ENCODE assay signal across 10 mouse cellular contexts in the genomic region with DNA sequence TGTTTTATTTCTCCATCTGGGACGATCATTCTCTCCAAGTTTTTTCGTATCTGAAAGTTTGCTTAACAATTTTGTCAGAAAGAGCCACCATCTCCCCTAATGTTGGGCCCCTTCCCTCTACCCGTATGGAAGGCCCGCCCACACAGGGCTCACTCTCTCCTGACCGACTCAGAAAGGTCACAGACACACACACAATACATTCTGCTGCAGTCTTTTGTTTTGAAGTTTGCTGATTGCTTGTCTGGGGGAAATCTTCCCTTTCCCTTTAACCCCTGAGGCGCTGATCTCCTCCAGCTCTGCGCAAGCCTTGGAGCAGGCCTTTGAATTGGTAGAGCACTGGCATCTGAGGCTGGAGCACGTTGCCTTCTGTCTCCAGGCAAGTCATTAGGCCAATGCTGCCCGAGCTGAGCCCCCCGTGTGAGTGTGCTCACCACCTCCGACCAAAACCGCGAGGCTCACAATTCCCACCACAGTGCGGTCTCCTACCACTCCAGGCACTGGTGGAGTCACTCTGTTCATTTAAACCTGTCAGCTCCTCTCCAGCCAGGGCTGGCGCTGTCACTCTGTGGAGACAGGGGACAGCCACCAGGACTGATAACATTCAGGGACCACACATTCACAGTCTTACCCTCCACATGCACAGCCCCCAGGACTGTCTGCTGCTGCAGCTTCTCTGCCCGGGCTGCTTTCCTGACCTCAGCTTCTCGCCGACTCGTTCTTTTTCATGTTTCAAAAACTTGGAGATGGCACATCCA. TPM values are rescaled to one million over a fixed set of nuclear protein-coding genes. Genes with fewer than 3 reads are reported as not detected.
DNase-seq lines count a peak whose midpoint lies in the region; ATAC-seq lines count a peak whose summit lies in the region.
"Had no signal": no experiment of that assay in that cellular context is flagged by ENCODE, and none has a peak within 500 bp of the region (broad histone marks: within the 10 kb centered on the region; RNA-seq: fewer than 3 reads in every experiment).

No protein-coding gene starts in this region.

- H3K9me3 ChIP-seq in heart, embryonic 15.5 days (replicated peaks) = no peaks in the 10 kb centered on the region
- no peaks in the 10 kb centered on the region for H3K9me3 ChIP-seq in midbrain, embryonic 13.5 days
- no peaks in the 10 kb centered on the region for H3K9me3 ChIP-seq in midbrain, embryonic 15.5 days
- H3K9me3 ChIP-seq in embryonic facial prominence, embryonic 10.5 days = no peaks in the 10 kb centered on the region
- no peaks in the 10 kb centered on the region for H3K9me3 ChIP-seq in stomach, embryonic 16.5 days (replicated peaks; ENCODE audit: control insufficient read depth, low read length)

- intact Hi-C loops in left cerebral cortex, postnatal 4 days (cut with DNase I) = no loop called here

- peak; percentile 40; the same call in 1 of the 2 replicates for ATAC-seq in heart, embryonic 15.5 days (replicated peaks; ENCODE audit: insufficient number of reproducible peaks, insufficient read depth, low FRiP score, low read depth)
- ATAC-seq in midbrain, embryonic 13.5 days = no peak
- no peak for ATAC-seq in midbrain, embryonic 15.5 days (replicated peaks)
- ATAC-seq in stomach, embryonic 16.5 days (ENCODE audit: insufficient read depth, low FRiP score) = no peak

- H3K4me3 ChIP-seq in heart, embryonic 15.5 days = peak overlapping the region; percentile 2; the same call in 1 of the 2 replicates
- H3K4me3 ChIP-seq in midbrain, embryonic 13.5 days (replicated peaks) = no peak overlapping the region
- no peak overlapping the region for H3K4me3 ChIP-seq in midbrain, embryonic 15.5 days
- H3K4me3 ChIP-seq in embryonic facial prominence, embryonic 10.5 days = no peak overlapping the region
- H3K4me3 ChIP-seq in stomach, embryonic 16.5 days (replicated peaks; ENCODE audit: low read length) = no peak overlapping the region

- WGBS in heart, embryonic 15.5 days = 21% methylated on average over 19 of the region's 19 CpGs
- WGBS in midbrain, embryonic 13.5 days = 48% methylated on average over 19 of the region's 19 CpGs
- WGBS in midbrain, embryonic 15.5 days = 47% methylated on average over 19 of the region's 19 CpGs
- WGBS in embryonic facial prominence, embryonic 10.5 days = 55% methylated on average over 19 of the region's 19 CpGs
- WGBS in stomach, embryonic 16.5 days = 25% methylated on average over 19 of the region's 19 CpGs

- peak overlapping the region; percentile 32; the same call in 1 of the 2 replicates for H3K27ac ChIP-seq in heart, embryonic 15.5 days
- no peak overlapping the region for H3K27ac ChIP-seq in midbrain, embryonic 13.5 days
- no peak overlapping the region for H3K27ac ChIP-seq in midbrain, embryonic 15.5 days
- H3K27ac ChIP-seq in embryonic facial prominence, embryonic 10.5 days (replicated peaks) = peak overlapping the region; percentile 53
- 0 out of 2 replicates have a peak overlapping the region, but pooled peaks have one; percentile 1 for H3K27ac ChIP-seq in stomach, embryonic 16.5 days (ENCODE audit: low read length)
- H3K27ac ChIP-seq: macrophage had no signal

- peak overlapping the region; percentile 43 for H3K4me2 ChIP-seq in heart, embryonic 15.5 days
- H3K4me2 ChIP-seq in midbrain, embryonic 13.5 days (replicated peaks) = no peak overlapping the region
- H3K4me2 ChIP-seq in midbrain, embryonic 15.5 days = no peak overlapping the region
- no peak overlapping the region for H3K4me2 ChIP-seq in stomach, embryonic 16.5 days (ENCODE audit: low read depth, low read length)

- H3K9ac ChIP-seq in heart, embryonic 15.5 days = peak overlapping the region; percentile 30; the same call in 1 of the 2 replicates
- 0 out of 2 replicates have a peak overlapping the region, but pooled peaks have one; percentile 3 for H3K9ac ChIP-seq in midbrain, embryonic 13.5 days (replicated peaks)
- H3K9ac ChIP-seq in midbrain, embryonic 15.5 days = no peak overlapping the region
- H3K9ac ChIP-seq in stomach, embryonic 16.5 days (ENCODE audit: low read length) = peak overlapping the region; percentile 6; the same call in 1 of the 2 replicates

- peaks cover 32% of the 10 kb centered on the region for H3K4me1 ChIP-seq in heart, embryonic 15.5 days (replicated peaks)
- peaks cover 27% of the 10 kb centered on the region for H3K4me1 ChIP-seq in midbrain, embryonic 13.5 days (replicated peaks)
- H3K4me1 ChIP-seq in midbrain, embryonic 15.5 days = peaks cover 16% of the 10 kb centered on the region
- peaks cover 31% of the 10 kb centered on the region for H3K4me1 ChIP-seq in embryonic facial prominence, embryonic 10.5 days
- peaks cover 14% of the 10 kb centered on the region for H3K4me1 ChIP-seq in stomach, embryonic 16.5 days (ENCODE audit: control insufficient read depth, insufficient read depth, low read length)

- no peak for DNase-seq in heart, postnatal 4 days
- DNase-seq in embryonic facial prominence, embryonic 10.5 days (ENCODE audit: low spot score) = peak; percentile 31
- DNase-seq in ovary, postnatal 36 days (ENCODE audit: low spot score) = no peak
- no peak for DNase-seq in left cerebral cortex, postnatal 4 days
- DNase-seq: layer of hippocampus, postnatal 36 days had no signal

- H3K36me3 ChIP-seq in heart, embryonic 15.5 days = no peaks in the 10 kb centered on the region
- no peaks in the 10 kb centered on the region for H3K36me3 ChIP-seq in midbrain, embryonic 13.5 days
- H3K36me3 ChIP-seq in midbrain, embryonic 15.5 days (replicated peaks) = no peaks in the 10 kb centered on the region
- H3K36me3 ChIP-seq in embryonic facial prominence, embryonic 10.5 days (replicated peaks) = no peaks in the 10 kb centered on the region
- no peaks in the 10 kb centered on the region for H3K36me3 ChIP-seq in stomach, embryonic 16.5 days (ENCODE audit: control insufficient read depth, insufficient read depth, low read length)

- no peaks in the 10 kb centered on the region for H3K27me3 ChIP-seq in heart, embryonic 15.5 days
- H3K27me3 ChIP-seq in midbrain, embryonic 13.5 days = no peaks in the 10 kb centered on the region
- H3K27me3 ChIP-seq in midbrain, embryonic 15.5 days (replicated peaks) = no peaks in the 10 kb centered on the region
- H3K27me3 ChIP-seq in embryonic facial prominence, embryonic 10.5 days (replicated peaks; ENCODE audit: low read depth, poor library complexity, severe bottlenecking) = no peaks in the 10 kb centered on the region
- no peaks in the 10 kb centered on the region for H3K27me3 ChIP-seq in stomach, embryonic 16.5 days (ENCODE audit: control insufficient read depth, insufficient read depth, low read length)

RNA-seq across cellular contexts. Expression of gene Tkt, which starts 36.5 kb away (rescaled TPM):
- polyA plus RNA-seq in heart, embryonic 15.5 days (2015; fragmentation: Nextera tagmentation; extraction: Ambion mirVana) = 65.8 and 112 TPM in 2 replicates
- total RNA-seq in heart, postnatal 4 days (2021) = 10 to 100 TPM; 67.9 to 69.2 TPM
- polyA plus RNA-seq in midbrain, embryonic 13.5 days (2015; fragmentation: Nextera tagmentation; extraction: Ambion mirVana) = 210 and 213 TPM in 2 replicates
- 262 and 279 TPM in 2 replicates for polyA plus RNA-seq in midbrain, embryonic 15.5 days (2015; fragmentation: Nextera tagmentation; extraction: Ambion mirVana)
- polyA plus RNA-seq in embryonic facial prominence, embryonic 10.5 days (2016; fragmentation: Nextera tagmentation; extraction: Ambion mirVana) = 316 and 334 TPM in 2 replicates
- polyA plus RNA-seq in stomach, embryonic 16.5 days (2015; fragmentation: Nextera tagmentation; extraction: Ambion mirVana) = 292 and 307 TPM in 2 replicates
- total RNA-seq in left cerebral cortex, postnatal 4 days (2021) = 100 to 1,000 TPM; 314 to 322 TPM

RNA-seq across cellular contexts. Expression of gene Prkcd, which starts 41.3 kb away (rescaled TPM):
- 37.5 and 49.6 TPM in 2 replicates for polyA plus RNA-seq in heart, embryonic 15.5 days (2015; fragmentation: Nextera tagmentation; extraction: Ambion mirVana)
- total RNA-seq in heart, postnatal 4 days (2021) = 10 to 100 TPM; 28.6 to 30.9 TPM
- 14.5 and 17.4 TPM in 2 replicates for polyA plus RNA-seq in midbrain, embryonic 13.5 days (2015; fragmentation: Nextera tagmentation; extraction: Ambion mirVana)
- polyA plus RNA-seq in midbrain, embryonic 15.5 days (2015; fragmentation: Nextera tagmentation; extraction: Ambion mirVana) = 14.7 and 19.6 TPM in 2 replicates
- 31.6 and 37.3 TPM in 2 replicates for polyA plus RNA-seq in embryonic facial prominence, embryonic 10.5 days (2016; fragmentation: Nextera tagmentation; extraction: Ambion mirVana)
- polyA plus RNA-seq in stomach, embryonic 16.5 days (2015; fragmentation: Nextera tagmentation; extraction: Ambion mirVana) = 54.8 and 56.5 TPM in 2 replicates
- 10 to 100 TPM; 39.5 to 41.4 TPM for total RNA-seq in left cerebral cortex, postnatal 4 days (2021)

Comparison
In these comparisons a context has a peak if more than half of its experiments do, and no peak if none do; other contexts are left out.
1. H3K27ac ChIP-seq: peak in heart, embryonic 15.5 days (single experiment), embryonic facial prominence, embryonic 10.5 days (single experiment) and stomach, embryonic 16.5 days (single experiment); none in midbrain, embryonic 13.5 days (single experiment) and midbrain, embryonic 15.5 days (single experiment).